Mouse (Mus musculus): ENCODE measurements around the gene Pcnx3. TPM values are rescaled to one million over a fixed set of nuclear protein-coding genes. Genes with fewer than 3 reads are reported as not detected.

Pcnx3 gene
- 100 to 1,000 TPM in 24 of 26 experiments, 10 to 100 TPM in 2; 81.6 to 355 (median 198) TPM for total RNA-seq (2018; cell fraction: chromatin; rRNA removed)
- total RNA-seq (2018; cell fraction: cytosol; rRNA removed): 10 to 100 TPM; 21.4 to 53.6 (median 36.9) TPM
- 100 to 1,000 TPM in 18 of 26 experiments, 10 to 100 TPM in 8; 73.9 to 157 (median 117) TPM for total RNA-seq (2018; cell fraction: nucleus; rRNA removed)
- polyA plus RNA-seq (2018): 16.4 to 37.7 TPM (median 26.8 TPM) in 3 replicates

GRCm38 (mm10) chr19:5688200-5689087, at the start of gene Pcnx3, which contains the start of gene Map3k11:
Gene Pcnx3, minus strand, starts transcription at chr19:5688908.
Gene Map3k11, plus strand, starts transcription at chr19:5688742.
- peak within 1 kb of the TSS; percentile 96 for H3K27ac ChIP-seq
- 0% methylated on average over 69 of the region's 69 CpGs for WGBS (ENCODE audit: missing documents)
- H3K79me2 ChIP-seq (ENCODE audit: inconsistent target): peaks cover 62% of the 10 kb centered on the region
- peak within 1 kb of the TSS; percentile 76 for H3K4me3 ChIP-seq (ENCODE audit: inconsistent target)
- peaks cover 25% of the 10 kb centered on the region for H3K36me3 ChIP-seq (ENCODE audit: inconsistent target)

DNA sequence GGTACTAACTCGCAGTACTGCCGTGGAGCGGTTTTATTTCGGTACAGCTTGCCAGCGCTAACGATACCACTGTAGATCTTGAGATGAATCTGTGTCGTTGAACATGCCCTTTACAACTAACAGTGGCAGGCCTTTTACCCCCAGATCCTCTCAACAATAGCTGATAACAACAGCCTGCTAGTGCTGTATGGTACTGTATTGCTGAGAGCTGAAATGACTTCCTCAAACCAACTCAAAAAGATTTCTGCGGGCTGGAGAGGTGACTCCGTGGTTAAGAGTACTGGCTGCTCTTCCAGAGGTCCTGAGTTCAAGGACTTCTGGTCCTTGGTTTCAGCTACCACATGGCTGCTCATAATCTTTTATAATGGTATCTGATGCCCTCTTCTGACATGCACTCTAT, 45.6 kb upstream of the Pcnx3 start:
- WGBS (ENCODE audit: missing documents): 74% methylated on average over 8 of the region's 9 CpGs
- Histone ChIP-seq H3K27ac (no peak overlapping the region), H3K79me2 (ENCODE audit: inconsistent target) (peaks cover 15% of the 10 kb centered on the region; the same call in 1 of the 2 replicates), H3K4me3 (ENCODE audit: inconsistent target) (no peak overlapping the region), H3K36me3 (ENCODE audit: inconsistent target) (no peaks in the 10 kb centered on the region)

- Histone ChIP-seq H3K4me3 (ENCODE audit: inconsistent target) (peak overlapping the region; percentile 64), H3K27ac (no peak overlapping the region)
- WGBS (ENCODE audit: missing documents): 2% methylated on average over 47 of the region's 47 CpGs
Measured at GRCm38 (mm10) chr19:5731264-5731978, 42.7 kb upstream of the Pcnx3 start.

GRCm38 (mm10) chr19:5730314-5731186, 41.8 kb upstream of the Pcnx3 start:
- H3K79me2 ChIP-seq (ENCODE audit: inconsistent target): peaks cover 45% of the 10 kb centered on the region
- H3K4me3 ChIP-seq (ENCODE audit: inconsistent target): peak overlapping the region; percentile 64
- H3K36me3 ChIP-seq (ENCODE audit: inconsistent target): no peaks in the 10 kb centered on the region
- 82% methylated on average over 26 of the region's 29 CpGs for WGBS (ENCODE audit: missing documents)
- H3K27ac ChIP-seq: no peak overlapping the region

More at GRCm38 (mm10) chr19:5731264-5731978, 42.7 kb upstream of the Pcnx3 start:
- Histone ChIP-seq H3K79me2 (ENCODE audit: inconsistent target) (peaks cover 38% of the 10 kb centered on the region), H3K36me3 (ENCODE audit: inconsistent target) (no peaks in the 10 kb centered on the region)

DNA sequence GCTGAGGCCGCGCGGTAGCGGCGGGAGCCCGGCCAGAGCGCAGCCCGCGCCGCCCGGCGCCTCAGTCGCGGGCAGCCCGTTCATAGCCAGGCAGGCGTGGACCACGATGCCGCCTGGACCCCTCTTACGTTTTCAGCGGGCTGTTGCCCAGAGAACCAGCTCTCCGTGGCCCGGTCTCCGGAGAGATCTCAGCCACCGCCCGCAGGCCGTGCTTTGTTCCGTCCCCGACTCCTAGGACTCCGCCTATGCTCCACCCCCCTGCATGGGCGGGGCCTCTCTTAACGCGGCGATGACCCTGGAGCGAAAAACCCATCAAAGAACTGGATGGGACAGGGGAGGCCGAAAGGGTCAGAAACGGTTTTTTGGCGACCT, 40.7 kb upstream of the Pcnx3 start, which contains the start of gene Fam89b:
Gene Fam89b, minus strand, starts transcription at position 210 of the 372 bp plus-strand sequence.
- peak within 1 kb of the TSS; percentile 96 for H3K4me3 ChIP-seq (ENCODE audit: inconsistent target)
- under 1% methylated on average over 37 of the region's 37 CpGs for WGBS (ENCODE audit: missing documents)
- H3K36me3 ChIP-seq (ENCODE audit: inconsistent target): no peaks in the 10 kb centered on the region
- peak within 1 kb of the TSS; percentile 100 for H3K27ac ChIP-seq
- peaks cover 52% of the 10 kb centered on the region for H3K79me2 ChIP-seq (ENCODE audit: inconsistent target)

GRCm38 (mm10) chr19:5728631-5729443, 40.1 kb upstream of the Pcnx3 start:
- Histone ChIP-seq H3K79me2 (ENCODE audit: inconsistent target) (peaks cover 58% of the 10 kb centered on the region), H3K27ac (peak overlapping the region; percentile 100), H3K4me3 (ENCODE audit: inconsistent target) (peak overlapping the region; percentile 96), H3K36me3 (ENCODE audit: inconsistent target) (no peaks in the 10 kb centered on the region)
- 14% methylated on average over 31 of the region's 37 CpGs for whole genome bisulfite sequencing (ENCODE audit: missing documents)

DNA sequence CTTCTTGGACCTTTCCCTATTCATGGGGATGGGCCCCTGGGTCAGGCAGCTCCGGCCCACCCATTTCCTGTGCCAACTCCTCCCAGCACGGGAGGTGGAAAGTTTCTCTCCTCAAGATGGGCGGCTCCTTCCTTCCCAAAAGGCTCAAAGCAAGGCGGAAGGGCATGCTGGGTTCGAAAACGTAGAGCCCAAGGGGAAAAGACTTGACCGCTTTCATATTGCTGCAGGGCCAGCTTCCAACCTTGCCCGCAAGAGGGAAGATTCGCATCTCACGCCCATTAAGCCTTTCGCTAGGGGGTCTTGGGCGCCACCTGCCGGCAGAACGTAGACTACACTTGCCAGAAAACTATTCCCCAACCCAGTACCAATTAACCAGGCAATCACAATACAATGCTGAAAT, 39.0 kb upstream of the Pcnx3 start:
- 0% methylated on average over 13 of the region's 14 CpGs for WGBS (ENCODE audit: missing documents)

GRCm38 (mm10) chr19:5726961-5727578, 38.4 kb upstream of the Pcnx3 start:
- Histone ChIP-seq H3K36me3 (ENCODE audit: inconsistent target) (peaks cover 6% of the 10 kb centered on the region; the same call in 1 of the 2 replicates), H3K27ac (peak overlapping the region; percentile 100), H3K4me3 (ENCODE audit: inconsistent target) (peak overlapping the region; percentile 96), H3K79me2 (ENCODE audit: inconsistent target) (peaks cover 76% of the 10 kb centered on the region)
- 31% methylated on average over 15 of the region's 15 CpGs for WGBS (ENCODE audit: missing documents)

More for the DNA sequence above, 39.0 kb upstream of the Pcnx3 start:
- no peaks in the 10 kb centered on the region for H3K36me3 ChIP-seq (ENCODE audit: inconsistent target)
- peaks cover 70% of the 10 kb centered on the region for H3K79me2 ChIP-seq (ENCODE audit: inconsistent target)
- peak overlapping the region; percentile 96 for H3K4me3 ChIP-seq (ENCODE audit: inconsistent target)
- peak overlapping the region; percentile 100 for H3K27ac ChIP-seq

DNA sequence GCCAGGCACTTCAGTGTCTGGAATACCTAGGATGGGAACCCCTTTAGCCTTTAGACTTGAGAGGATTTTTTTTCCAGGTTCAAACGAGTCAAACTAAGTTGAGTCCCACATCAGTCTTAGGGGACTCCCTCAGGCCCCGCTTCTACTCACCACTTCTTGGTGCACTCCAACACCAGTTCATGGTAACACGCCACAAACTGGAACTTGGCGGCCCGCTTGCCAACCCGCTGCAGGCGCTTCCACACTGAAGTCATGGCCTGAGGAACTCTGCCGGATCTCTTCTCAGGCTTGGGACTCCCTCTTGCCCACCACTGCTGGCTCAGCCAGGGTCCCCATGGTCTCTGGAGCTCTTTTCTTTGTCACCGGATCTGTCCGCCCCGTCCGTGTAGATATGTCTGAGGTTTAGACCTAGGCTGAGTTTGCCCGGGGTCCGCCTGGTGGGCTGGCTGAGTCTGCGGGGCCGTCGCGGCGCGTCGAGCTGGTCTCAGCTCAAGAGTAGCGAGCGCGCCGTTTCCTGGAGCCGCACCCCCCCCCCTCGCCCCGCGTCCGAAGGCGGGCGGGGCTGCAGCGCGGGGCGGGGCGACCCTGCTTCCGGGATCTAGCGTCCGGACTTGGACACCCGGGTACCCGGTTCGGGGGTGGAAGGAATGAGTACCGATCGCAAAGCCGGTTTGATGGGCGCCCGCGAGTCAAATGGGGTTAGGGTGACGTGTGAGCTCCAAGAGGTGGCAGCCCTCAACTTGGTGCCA, 37.2 kb upstream of the Pcnx3 start, which contains the start of gene Ehbp1l1:
Gene Ehbp1l1, minus strand, starts transcription at position 551 of the 749 bp plus-strand sequence.
- Histone ChIP-seq H3K79me2 (ENCODE audit: inconsistent target) (peaks cover 82% of the 10 kb centered on the region), H3K36me3 (ENCODE audit: inconsistent target) (peaks cover 17% of the 10 kb centered on the region), H3K27ac (peak within 1 kb of the TSS; percentile 100), H3K4me3 (ENCODE audit: inconsistent target) (peak within 1 kb of the TSS; percentile 96)
- WGBS (ENCODE audit: missing documents): under 1% methylated on average over 49 of the region's 49 CpGs

- Histone ChIP-seq H3K79me2 (ENCODE audit: inconsistent target) (peaks cover 82% of the 10 kb centered on the region), H3K36me3 (ENCODE audit: inconsistent target) (peaks cover 25% of the 10 kb centered on the region)
- 3% methylated on average over 12 of the region's 12 CpGs for WGBS (ENCODE audit: missing documents)
Measured at GRCm38 (mm10) chr19:5725029-5725707, 36.5 kb upstream of the Pcnx3 start.

GRCm38 (mm10) chr19:5724549-5724941, 35.8 kb upstream of the Pcnx3 start:
- 3% methylated on average over 7 of the region's 7 CpGs for WGBS (ENCODE audit: missing documents)
- peak overlapping the region; percentile 96 for H3K4me3 ChIP-seq (ENCODE audit: inconsistent target)
- peaks cover 31% of the 10 kb centered on the region for H3K36me3 ChIP-seq (ENCODE audit: inconsistent target)
- H3K79me2 ChIP-seq (ENCODE audit: inconsistent target): peaks cover 87% of the 10 kb centered on the region
- H3K27ac ChIP-seq: peak overlapping the region; percentile 100

More at GRCm38 (mm10) chr19:5725029-5725707, 36.5 kb upstream of the Pcnx3 start:
- Histone ChIP-seq H3K4me3 (ENCODE audit: inconsistent target) (peak overlapping the region; percentile 96), H3K27ac (peak overlapping the region; percentile 100)
